Mouse (Mus musculus) limb, embryonic 12.5 days (tissue): Measurements from ENCODE around the gene Plxdc1. TPM values are rescaled to one million over a fixed set of nuclear protein-coding genes. Genes with fewer than 3 reads are reported as not detected.

Source experiments
- ATAC-seq: fragments of 200-750 bp; cut with Nextera tagmentation; 2 replicates; pipeline ENCODE4 v1.8.0; 2017; ENCODE audit warnings: low read depth, moderate TSS enrichment; ENCODE audit not compliant: insufficient number of reproducible peaks, insufficient read depth, low FRiP score, low TSS enrichment
- H3K27ac ChIP-seq: fragments of 300-500 bp; sonication (generic); 2 replicates; pipeline ENCODE4 v1.5.1; 2016; ENCODE audit warnings: mild to moderate bottlenecking, moderate library complexity
- H3K27me3 ChIP-seq: fragments of 300-500 bp; sonication (generic); 2 replicates; pipeline ENCODE4 v1.6.1; 2016; ENCODE audit warnings: mild to moderate bottlenecking, moderate library complexity
- H3K36me3 ChIP-seq: fragments of 300-500 bp; sonication (generic); 2 replicates; pipeline ENCODE4 v1.6.1; 2016; ENCODE audit warnings: mild to moderate bottlenecking, moderate library complexity
- H3K4me1 ChIP-seq: fragments of 300-500 bp; sonication (generic); replicated peaks from 2 replicates; pipeline ENCODE4 v1.6.1; 2016
- H3K4me2 ChIP-seq: fragments of 300-500 bp; sonication (generic); 2 replicates; pipeline ENCODE4 v1.6.1; 2016; ENCODE audit warnings: mild to moderate bottlenecking, moderate library complexity
- H3K4me3 ChIP-seq: fragments of 300-500 bp; sonication (generic); replicated peaks from 2 replicates; pipeline ENCODE4 v1.5.1; 2016; ENCODE audit warnings: mild to moderate bottlenecking
- H3K9ac ChIP-seq: fragments of 300-500 bp; sonication (generic); replicated peaks from 2 replicates; pipeline ENCODE4 v1.6.1; 2016; ENCODE audit warnings: mild to moderate bottlenecking, moderate library complexity
- H3K9me3 ChIP-seq: fragments of 300-500 bp; sonication (generic); 2 replicates; pipeline ENCODE4 v1.6.1; 2016; ENCODE audit warnings: mild to moderate bottlenecking, moderate library complexity
- WGBS: fragments of 180-500 bp; shearing (Covaris S2); methylation state at CpG from one replicate; pipeline ENCODE4 v1.1.7; 2016; 5-methylcytosine and 5-hydroxymethylcytosine counted together
- polyA plus RNA-seq: library from polyadenylated mRNA; unstranded; fragments of >200 nt; fragmentation: Nextera tagmentation; extraction: Ambion mirVana; gene quantifications from 2 replicates; pipeline ENCODE4 v1.2.1, GENCODE M21; 2016

The Plxdc1 gene
- polyA plus RNA-seq, 1 experiment from 2014 or later = not detected

DNA sequence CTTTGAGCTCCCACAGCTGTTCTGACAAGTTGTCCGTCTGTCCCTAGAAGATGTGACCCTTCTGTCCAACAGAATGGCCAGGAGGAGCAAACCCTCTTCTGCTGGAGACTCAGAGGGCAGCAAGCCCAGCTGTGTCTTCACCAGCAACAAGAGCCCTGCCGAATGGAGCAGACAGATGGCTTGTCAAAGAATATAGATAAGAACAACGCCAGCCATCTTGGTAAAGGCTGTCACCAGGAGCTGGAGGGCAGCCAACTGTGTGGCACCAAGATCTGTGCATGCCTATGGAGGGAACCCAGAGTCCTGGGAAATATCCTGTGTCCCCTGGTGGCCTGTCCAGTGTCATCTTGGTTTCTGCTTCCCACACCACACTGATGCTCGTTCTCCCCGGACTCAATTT lies 78.3 kb downstream of the Plxdc1 start:
- 82% methylated on average over 5 of the region's 5 CpGs for WGBS
- H3K4me3 ChIP-seq = no peak overlapping the region
- no peaks in the 10 kb centered on the region for H3K4me1 ChIP-seq
- no peak overlapping the region for H3K9ac ChIP-seq
- H3K9me3 ChIP-seq = no peaks in the 10 kb centered on the region
- 0 out of 2 replicates have a peak, but pooled peaks cover 3% of the 10 kb centered on the region for H3K27me3 ChIP-seq
- ATAC-seq = no peak
- H3K36me3 ChIP-seq = no peaks in the 10 kb centered on the region
- H3K27ac ChIP-seq = no peak overlapping the region
- no peak overlapping the region for H3K4me2 ChIP-seq

DNA sequence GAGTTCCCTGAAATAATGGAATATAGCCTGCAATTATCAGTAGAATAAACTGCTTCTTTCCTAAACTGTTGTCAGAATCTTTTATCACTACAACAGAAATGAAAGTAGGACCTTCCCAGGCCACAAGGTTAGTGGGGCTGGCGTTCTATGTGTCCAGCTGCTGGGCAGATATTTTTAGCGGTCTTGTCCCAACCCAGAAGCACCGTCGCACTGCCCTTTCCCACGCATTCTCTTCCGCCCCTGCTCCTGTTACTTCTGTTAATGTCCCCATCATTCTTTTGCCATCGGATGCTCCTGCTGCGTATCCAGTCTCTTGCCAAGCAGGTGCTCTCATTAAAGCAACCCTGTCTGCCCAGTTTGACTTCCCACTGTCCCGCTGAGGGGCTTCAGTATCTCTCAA lies 79.3 kb downstream of the Plxdc1 start:
- Histone ChIP-seq H3K4me2 (no peak overlapping the region), H3K27ac (no peak overlapping the region), H3K4me3 (no peak overlapping the region), H3K36me3 (no peaks in the 10 kb centered on the region), H3K27me3 (0 out of 2 replicates have a peak, but pooled peaks cover 3% of the 10 kb centered on the region), H3K9me3 (no peaks in the 10 kb centered on the region), H3K9ac (no peak overlapping the region), H3K4me1 (no peaks in the 10 kb centered on the region)
- WGBS = 86% methylated on average over 9 of the region's 9 CpGs
- no peak for ATAC-seq

- ATAC-seq = no peak
- Histone ChIP-seq H3K9ac (no peak overlapping the region), H3K27ac (no peak overlapping the region), H3K9me3 (no peaks in the 10 kb centered on the region), H3K4me2 (no peak overlapping the region), H3K4me3 (no peak overlapping the region), H3K36me3 (no peaks in the 10 kb centered on the region), H3K27me3 (0 out of 2 replicates have a peak, but pooled peaks cover 3% of the 10 kb centered on the region), H3K4me1 (no peaks in the 10 kb centered on the region)
- WGBS = 71% methylated on average over 2 of the region's 2 CpGs
Observed at GRCm38 (mm10) chr11:97905941-97906340, 80.3 kb downstream of the Plxdc1 start.

GRCm38 (mm10) chr11:97905540-97905939 lies 80.7 kb downstream of the Plxdc1 start:
- H3K36me3 ChIP-seq = no peaks in the 10 kb centered on the region
- WGBS = 86% methylated on average over 2 of the region's 2 CpGs
- H3K4me2 ChIP-seq = no peak overlapping the region
- H3K9ac ChIP-seq = no peak overlapping the region
- H3K27ac ChIP-seq = no peak overlapping the region
- no peaks in the 10 kb centered on the region for H3K9me3 ChIP-seq
- no peaks in the 10 kb centered on the region for H3K4me1 ChIP-seq
- no peak for ATAC-seq
- no peak overlapping the region for H3K4me3 ChIP-seq
- 0 out of 2 replicates have a peak, but pooled peaks cover 3% of the 10 kb centered on the region for H3K27me3 ChIP-seq

DNA sequence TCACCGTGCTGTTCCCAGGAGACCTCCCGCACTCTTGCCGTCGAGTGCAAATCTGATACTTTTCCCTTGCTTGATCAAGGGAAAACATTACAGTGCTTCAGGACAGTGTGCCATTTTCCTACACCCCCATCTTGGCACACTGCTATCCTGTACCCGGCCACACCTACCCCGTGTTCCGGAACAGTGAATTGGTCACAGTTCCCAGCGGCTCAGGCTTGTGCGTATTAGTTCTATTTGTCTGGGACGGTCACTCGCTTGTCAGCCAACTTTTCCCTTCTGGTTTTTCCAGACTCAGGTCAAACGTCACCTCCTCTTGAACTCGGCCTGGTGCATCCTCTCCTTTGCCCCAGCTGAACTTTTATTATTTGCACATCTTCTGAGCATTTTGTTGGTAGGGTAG lies 81.4 kb downstream of the Plxdc1 start:
- Histone ChIP-seq H3K9me3 (no peaks in the 10 kb centered on the region), H3K27me3 (0 out of 2 replicates have a peak, but pooled peaks cover 3% of the 10 kb centered on the region), H3K27ac (no peak overlapping the region), H3K4me2 (no peak overlapping the region), H3K36me3 (no peaks in the 10 kb centered on the region), H3K9ac (no peak overlapping the region), H3K4me1 (no peaks in the 10 kb centered on the region), H3K4me3 (no peak overlapping the region)
- no peak for ATAC-seq
- 88% methylated on average over 13 of the region's 13 CpGs for WGBS

DNA sequence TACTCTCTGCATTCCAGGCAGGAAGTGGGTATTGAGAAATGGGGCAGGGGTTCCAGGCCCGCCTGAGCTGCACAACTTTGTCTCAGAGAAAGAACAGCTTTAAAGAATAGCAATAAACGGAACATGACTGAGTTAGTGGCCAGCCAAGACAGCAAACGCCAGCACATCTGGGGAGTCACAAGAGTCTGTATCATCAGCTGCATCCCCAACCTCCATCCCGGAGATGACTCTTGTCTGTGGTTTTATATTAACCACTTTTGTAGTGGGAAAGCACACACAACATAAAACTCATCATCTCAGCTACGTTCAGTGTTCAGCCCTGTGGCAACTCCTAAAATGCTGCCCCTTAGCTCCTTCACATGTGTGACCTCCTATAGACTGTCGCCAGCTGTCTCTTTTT lies 84.4 kb downstream of the Plxdc1 start:
- WGBS = 78% methylated on average over 6 of the region's 6 CpGs
- Histone ChIP-seq H3K27me3 (0 out of 2 replicates have a peak, but pooled peaks cover 3% of the 10 kb centered on the region), H3K9me3 (no peaks in the 10 kb centered on the region), H3K4me1 (no peaks in the 10 kb centered on the region), H3K36me3 (no peaks in the 10 kb centered on the region), H3K27ac (no peak overlapping the region), H3K9ac (no peak overlapping the region), H3K4me3 (no peak overlapping the region), H3K4me2 (no peak overlapping the region)
- no peak for ATAC-seq

DNA sequence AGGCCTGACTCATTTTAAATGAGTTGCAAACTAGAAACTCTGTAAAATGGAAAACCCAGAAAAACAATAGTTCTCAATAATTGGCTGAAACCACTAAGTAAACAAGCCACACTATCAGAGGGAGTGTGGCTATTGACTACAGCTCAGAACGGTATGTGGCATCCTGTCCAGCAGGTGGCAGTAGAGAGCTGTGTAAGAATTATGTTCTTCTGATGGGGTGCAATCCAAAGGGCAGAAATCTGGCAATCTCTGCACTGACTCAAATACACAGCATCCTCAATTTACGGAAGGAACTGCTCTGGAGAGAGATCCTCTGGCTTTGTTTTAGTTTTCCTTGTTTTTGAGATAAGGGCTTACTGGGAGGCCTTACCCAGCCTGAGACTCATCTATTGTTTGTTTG lies 86.4 kb downstream of the Plxdc1 start:
- Histone ChIP-seq H3K4me2 (no peak overlapping the region), H3K4me3 (no peak overlapping the region), H3K27ac (no peak overlapping the region), H3K9me3 (no peaks in the 10 kb centered on the region), H3K27me3 (no peaks in the 10 kb centered on the region), H3K4me1 (no peaks in the 10 kb centered on the region), H3K9ac (no peak overlapping the region), H3K36me3 (no peaks in the 10 kb centered on the region)
- WGBS = 7% methylated on average over 2 of the region's 2 CpGs
- ATAC-seq = no peak

DNA sequence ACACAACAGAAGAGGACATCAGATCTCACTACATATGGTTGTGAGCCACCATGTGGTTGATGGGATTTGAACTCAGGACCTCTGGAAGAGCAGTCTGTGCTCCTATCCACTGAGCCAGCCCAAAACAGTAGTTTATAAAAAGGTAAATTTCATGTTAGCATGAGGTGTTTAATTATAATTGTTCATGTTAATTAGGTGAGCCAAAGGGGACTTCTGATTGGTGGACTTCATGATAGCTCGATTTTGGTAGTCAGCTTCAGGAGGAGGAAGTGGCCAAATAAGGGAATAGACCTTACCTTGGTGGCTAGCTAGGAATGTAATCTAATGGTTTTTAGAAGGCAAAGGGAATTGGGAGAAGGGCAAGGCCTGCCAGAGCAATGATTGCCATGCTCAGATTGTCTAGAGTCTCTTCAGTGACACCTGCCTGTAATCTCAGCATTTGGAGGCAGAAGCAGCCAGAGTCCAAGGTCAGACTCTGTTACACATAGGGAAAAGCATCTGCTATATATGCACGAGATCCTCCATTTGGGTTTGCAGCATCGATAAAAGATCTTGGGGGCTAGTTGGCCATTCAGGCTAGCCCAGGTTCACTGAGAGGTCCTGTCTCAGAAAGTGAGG lies 88.6 kb downstream of the Plxdc1 start:
- Histone ChIP-seq H3K27me3 (no peaks in the 10 kb centered on the region), H3K4me3 (no peak overlapping the region), H3K9me3 (no peaks in the 10 kb centered on the region), H3K9ac (no peak overlapping the region), H3K27ac (no peak overlapping the region), H3K4me1 (no peaks in the 10 kb centered on the region), H3K4me2 (no peak overlapping the region), H3K36me3 (no peaks in the 10 kb centered on the region)
- WGBS = 82% methylated on average over 3 of the region's 3 CpGs
- no peak for ATAC-seq

DNA sequence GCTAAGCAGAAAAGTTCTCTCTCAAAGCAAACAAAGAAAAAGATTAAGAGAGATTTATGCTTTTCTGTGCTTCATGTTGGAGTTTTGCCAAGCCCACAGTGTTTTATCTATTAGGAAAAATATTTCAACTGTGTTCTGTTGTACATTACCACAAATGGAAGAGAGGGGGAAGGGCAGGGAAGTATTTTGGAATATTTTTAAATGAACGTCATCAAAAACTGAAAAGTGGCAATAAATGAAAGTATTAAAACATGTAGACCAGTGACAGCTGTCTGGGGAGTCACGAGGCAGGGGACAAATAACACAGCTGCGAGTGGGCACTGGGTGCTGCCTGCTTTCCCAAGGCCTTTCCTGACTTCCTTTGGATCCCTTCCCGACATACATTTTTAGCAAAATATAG lies 89.6 kb downstream of the Plxdc1 start:
- 75% methylated on average over 4 of the region's 4 CpGs for WGBS
- Histone ChIP-seq H3K27ac (no peak overlapping the region), H3K9me3 (no peaks in the 10 kb centered on the region), H3K4me2 (no peak overlapping the region), H3K4me1 (no peaks in the 10 kb centered on the region), H3K27me3 (no peaks in the 10 kb centered on the region), H3K4me3 (no peak overlapping the region), H3K9ac (no peak overlapping the region), H3K36me3 (no peaks in the 10 kb centered on the region)
- no peak for ATAC-seq

GRCm38 (mm10) chr11:97891821-97892220 lies 94.4 kb downstream of the Plxdc1 start:
- Histone ChIP-seq H3K4me1 (no peaks in the 10 kb centered on the region), H3K4me3 (no peak overlapping the region), H3K36me3 (no peaks in the 10 kb centered on the region), H3K9me3 (no peaks in the 10 kb centered on the region), H3K4me2 (no peak overlapping the region), H3K27me3 (no peaks in the 10 kb centered on the region), H3K27ac (no peak overlapping the region), H3K9ac (no peak overlapping the region)
- WGBS = 83% methylated on average over 5 of the region's 5 CpGs
- no peak for ATAC-seq

- 92% methylated on average over 2 of the region's 2 CpGs for WGBS
- H3K27ac ChIP-seq = no peak overlapping the region
- H3K27me3 ChIP-seq = no peaks in the 10 kb centered on the region
- H3K9me3 ChIP-seq = no peaks in the 10 kb centered on the region; the same call in 1 of the 2 replicates
- no peak overlapping the region for H3K9ac ChIP-seq
- H3K4me3 ChIP-seq = peak overlapping the region; percentile 49; the same call in 1 of the 2 replicates
- H3K4me1 ChIP-seq = no peaks in the 10 kb centered on the region
- 0 out of 2 replicates have a peak overlapping the region, but pooled peaks have one; percentile 55 for H3K4me2 ChIP-seq
- H3K36me3 ChIP-seq = no peaks in the 10 kb centered on the region
- no peak for ATAC-seq
Observed at GRCm38 (mm10) chr11:97885296-97885915, 100.8 kb downstream of the Plxdc1 start.
